Mouse (Mus musculus): ENCODE measurements around the gene Mrps2. TPM values are rescaled to one million over a fixed set of nuclear protein-coding genes. Genes with fewer than 3 reads are reported as not detected.

Mrps2 gene
- polyA plus RNA-seq, 1 experiment, result 32.4 TPM

DNA sequence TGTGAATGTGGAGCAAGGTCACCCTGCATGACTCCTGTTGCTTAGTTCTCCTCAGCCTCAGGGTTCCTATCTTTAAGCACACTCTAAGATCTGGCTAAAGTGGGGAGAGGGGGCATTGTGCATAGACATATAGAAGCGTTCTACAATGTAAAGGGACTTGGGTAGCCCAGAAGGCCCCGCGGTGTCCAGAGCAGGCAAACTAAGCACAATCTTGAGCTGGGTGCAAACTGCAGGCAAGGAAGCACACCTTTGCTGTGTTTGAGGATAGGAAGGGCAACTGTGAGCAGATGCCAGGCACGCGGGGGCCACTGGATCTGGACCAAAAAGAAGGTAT lies 21.7 kb upstream of the Mrps2 start:
- Histone ChIP-seq H3K27me3 (ENCODE audit: control insufficient read depth, insufficient read depth, insufficient read length) (peaks cover 47% of the 10 kb centered on the region), H3K4me3 (no peak overlapping the region)

GRCm38 (mm10) chr2:28446515-28447314 lies 21.2 kb upstream of the Mrps2 start, which contains the start of gene Ppp1r26:
Ppp1r26 (plus strand) TSS chr2:28446800.
- no peaks in the 10 kb centered on the region for H3K79me2 ChIP-seq (ENCODE audit: control insufficient read depth, insufficient read depth)
- H3K36me3 ChIP-seq (ENCODE audit: control insufficient read depth, insufficient read depth), result no peaks in the 10 kb centered on the region
- H3K4me2 ChIP-seq (ENCODE audit: low read depth), result no peak within 1 kb of the TSS
- no peak within 1 kb of the TSS for H3K4me3 ChIP-seq
- H3ac ChIP-seq (ENCODE audit: control insufficient read depth, insufficient read length), result no peak within 1 kb of the TSS
- peaks cover 53% of the 10 kb centered on the region for H3K27me3 ChIP-seq (ENCODE audit: control insufficient read depth, insufficient read depth, insufficient read length)
- TF ChIP-seq E2F4 (IDR thresholded peaks at IDR 0.05; ENCODE audit: insufficient read depth) (no peak), POLR2A (IDR thresholded peaks at IDR 0.05; ENCODE audit: insufficient read length, low read depth) (no peak), POLR2AphosphoS2 (IDR thresholded peaks at IDR 0.05; ENCODE audit: insufficient read length, low read depth) (no peak), MYOG (IDR thresholded peaks at IDR 0.05; ENCODE audit: control insufficient read depth in 1 of 3, insufficient read depth in 1 of 3, insufficient read length in 2 of 3, low read depth in 2 of 3) (no peak), TCF12 (IDR thresholded peaks at IDR 0.05; ENCODE audit: insufficient read depth, poor library complexity, severe bottlenecking) (no peak), MAX (IDR thresholded peaks at IDR 0.05; ENCODE audit: low read depth) (no peak), TCF3 (IDR thresholded peaks at IDR 0.05; ENCODE audit: insufficient read length, low read depth) (no peak), CEBPB (IDR thresholded peaks at IDR 0.05; ENCODE audit: insufficient read depth, poor library complexity, severe bottlenecking) (no peak), MYOD1 (IDR thresholded peaks at IDR 0.05; ENCODE audit: control insufficient read depth in 1 of 3, insufficient read length in 2 of 3, low read depth in 2 of 3) (no peak), SRF (IDR thresholded peaks at IDR 0.05; ENCODE audit: control insufficient read depth, insufficient read length, low read depth) (no peak), REST (IDR thresholded peaks at IDR 0.05; ENCODE audit: insufficient read depth, insufficient read length) (no peak), USF1 (IDR thresholded peaks at IDR 0.05; ENCODE audit: low read depth) (no peak)

More for the DNA sequence above, 21.7 kb upstream of the Mrps2 start:
- Histone ChIP-seq H3K79me2 (ENCODE audit: control insufficient read depth, insufficient read depth) (no peaks in the 10 kb centered on the region), H3ac (ENCODE audit: control insufficient read depth, insufficient read length) (no peak overlapping the region), H3K36me3 (ENCODE audit: control insufficient read depth, insufficient read depth) (no peaks in the 10 kb centered on the region), H3K4me2 (ENCODE audit: low read depth) (no peak overlapping the region)
- no peak for TF ChIP-seq TCF3 (IDR thresholded peaks at IDR 0.05; ENCODE audit: insufficient read length, low read depth)
- TF ChIP-seq TCF12 (IDR thresholded peaks at IDR 0.05; ENCODE audit: insufficient read depth, poor library complexity, severe bottlenecking), result no peak
- no peak for TF ChIP-seq SRF (IDR thresholded peaks at IDR 0.05; ENCODE audit: control insufficient read depth, insufficient read length, low read depth)
- TF ChIP-seq E2F4 (IDR thresholded peaks at IDR 0.05; ENCODE audit: insufficient read depth), result no peak
- TF ChIP-seq MAX (IDR thresholded peaks at IDR 0.05; ENCODE audit: low read depth), result no peak
- TF ChIP-seq MYOD1 (IDR thresholded peaks at IDR 0.05; ENCODE audit: control insufficient read depth in 1 of 3, insufficient read length in 2 of 3, low read depth in 2 of 3), result no peak
- no peak for TF ChIP-seq CEBPB (IDR thresholded peaks at IDR 0.05; ENCODE audit: insufficient read depth, poor library complexity, severe bottlenecking)
- no peak for TF ChIP-seq POLR2A (IDR thresholded peaks at IDR 0.05; ENCODE audit: insufficient read length, low read depth)
- TF ChIP-seq USF1 (IDR thresholded peaks at IDR 0.05; ENCODE audit: low read depth), result no peak
- no peak for TF ChIP-seq MYOG (IDR thresholded peaks at IDR 0.05; ENCODE audit: control insufficient read depth in 1 of 3, insufficient read depth in 1 of 3, insufficient read length in 2 of 3, low read depth in 2 of 3)
- no peak for TF ChIP-seq REST (IDR thresholded peaks at IDR 0.05; ENCODE audit: insufficient read depth, insufficient read length)
- TF ChIP-seq POLR2AphosphoS2 (IDR thresholded peaks at IDR 0.05; ENCODE audit: insufficient read length, low read depth), result no peak

DNA sequence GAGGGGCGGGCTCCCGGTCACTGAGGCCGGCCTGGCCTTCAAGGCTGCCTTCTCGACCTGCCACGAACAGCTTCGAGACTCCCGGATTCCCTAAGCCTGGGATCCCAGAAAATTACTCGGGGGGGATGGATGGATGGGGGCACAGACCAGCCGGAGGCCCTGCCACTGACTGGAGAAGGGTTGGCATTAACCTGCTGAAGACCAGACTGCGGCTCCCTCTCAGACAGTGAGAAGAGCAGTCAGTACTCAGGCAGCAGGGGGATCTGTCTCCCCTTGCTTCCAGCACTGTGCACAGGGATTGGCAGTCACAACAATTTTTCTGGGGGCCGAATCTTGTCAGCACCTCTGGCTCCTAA lies 20.6 kb upstream of the Mrps2 start:
- Histone ChIP-seq H3K27me3 (ENCODE audit: control insufficient read depth, insufficient read depth, insufficient read length) (peaks cover 58% of the 10 kb centered on the region), H3K79me2 (ENCODE audit: control insufficient read depth, insufficient read depth) (no peaks in the 10 kb centered on the region), H3K36me3 (ENCODE audit: control insufficient read depth, insufficient read depth) (no peaks in the 10 kb centered on the region), H3K4me3 (no peak overlapping the region), H3ac (ENCODE audit: control insufficient read depth, insufficient read length) (no peak overlapping the region), H3K4me2 (ENCODE audit: low read depth) (no peak overlapping the region)
- no peak for TF ChIP-seq SRF (IDR thresholded peaks at IDR 0.05; ENCODE audit: control insufficient read depth, insufficient read length, low read depth)
- TF ChIP-seq TCF12 (IDR thresholded peaks at IDR 0.05; ENCODE audit: insufficient read depth, poor library complexity, severe bottlenecking), result no peak
- no peak for TF ChIP-seq MYOD1 (IDR thresholded peaks at IDR 0.05; ENCODE audit: control insufficient read depth in 1 of 3, insufficient read length in 2 of 3, low read depth in 2 of 3)
- no peak for TF ChIP-seq E2F4 (IDR thresholded peaks at IDR 0.05; ENCODE audit: insufficient read depth)
- no peak for TF ChIP-seq USF1 (IDR thresholded peaks at IDR 0.05; ENCODE audit: low read depth)
- no peak for TF ChIP-seq TCF3 (IDR thresholded peaks at IDR 0.05; ENCODE audit: insufficient read length, low read depth)

- no peaks in the 10 kb centered on the region for H3K36me3 ChIP-seq (ENCODE audit: control insufficient read depth, insufficient read depth)
- no peak for TF ChIP-seq MAX (IDR thresholded peaks at IDR 0.05; ENCODE audit: low read depth)
- TF ChIP-seq CEBPB (IDR thresholded peaks at IDR 0.05; ENCODE audit: insufficient read depth, poor library complexity, severe bottlenecking), result no peak
- TF ChIP-seq REST (IDR thresholded peaks at IDR 0.05; ENCODE audit: insufficient read depth, insufficient read length), result no peak
- TF ChIP-seq TCF12 (IDR thresholded peaks at IDR 0.05; ENCODE audit: insufficient read depth, poor library complexity, severe bottlenecking), result no peak
- no peak for TF ChIP-seq USF1 (IDR thresholded peaks at IDR 0.05; ENCODE audit: low read depth)
- no peak for TF ChIP-seq E2F4 (IDR thresholded peaks at IDR 0.05; ENCODE audit: insufficient read depth)
- no peak for TF ChIP-seq MYOD1 (IDR thresholded peaks at IDR 0.05; ENCODE audit: control insufficient read depth in 1 of 3, insufficient read length in 2 of 3, low read depth in 2 of 3)
- TF ChIP-seq POLR2AphosphoS2 (IDR thresholded peaks at IDR 0.05; ENCODE audit: insufficient read length, low read depth), result no peak
- no peak for TF ChIP-seq POLR2A (IDR thresholded peaks at IDR 0.05; ENCODE audit: insufficient read length, low read depth)
- no peak for TF ChIP-seq SRF (IDR thresholded peaks at IDR 0.05; ENCODE audit: control insufficient read depth, insufficient read length, low read depth)
- no peak for TF ChIP-seq TCF3 (IDR thresholded peaks at IDR 0.05; ENCODE audit: insufficient read length, low read depth)
- H3ac ChIP-seq (ENCODE audit: control insufficient read depth, insufficient read length), result no peak overlapping the region
- H3K4me3 ChIP-seq, result no peak overlapping the region
- H3K79me2 ChIP-seq (ENCODE audit: control insufficient read depth, insufficient read depth), result no peaks in the 10 kb centered on the region
- no peak overlapping the region for H3K4me2 ChIP-seq (ENCODE audit: low read depth)
- H3K27me3 ChIP-seq (ENCODE audit: control insufficient read depth, insufficient read depth, insufficient read length), result peaks cover 70% of the 10 kb centered on the region
Measured at GRCm38 (mm10) chr2:28451663-28452062, 16.2 kb upstream of the Mrps2 start.

All from myocyte (in vitro differentiated cells).